Mouse (Mus musculus) liver, adult 2 months (tissue): Measurements from ENCODE around the gene Snd1.

Experiments used
- CTCF ChIP-seq: fragments of 200-500 bp; IDR thresholded peaks from 2 replicates; pipeline ENCODE4 v1.5.1; 2011; ENCODE audit warnings: low read depth, low read length, control low read depth
- POLR2A ChIP-seq: fragments of 200-500 bp; IDR thresholded peaks from 2 replicates; pipeline ENCODE4 v1.6.1; 2011; ENCODE audit warnings: low read length, control low read depth; ENCODE audit not compliant: insufficient read depth; ENCODE audit errors: extremely low read depth

- TF ChIP-seq POLR2A (no peak), CTCF (peak; percentile 42; the same call in 1 of the 2 replicates)
These were observed 429.5 kb downstream of the Snd1 start for GRCm38 (mm10) chr6:28904417-28904816.
